Mouse (Mus musculus): Measurements from ENCODE around the gene Mettl3. TPM values are rescaled to one million over a fixed set of nuclear protein-coding genes. Genes with fewer than 3 reads are reported as not detected.

The Mettl3 gene
- 10 to 100 TPM; 73.7 to 98.8 TPM for total RNA-seq (2023)

GRCm38 (mm10) chr14:52304644-52305271 is at the start of gene Mettl3:
TSS of gene Mettl3 (minus strand) at chr14:52305128.

GRCm38 (mm10) chr14:52327910-52328812 is 23.2 kb upstream of the Mettl3 start, which contains the start of gene Sall2:
TSS of gene Sall2 (minus strand) at chr14:52328762.

GRCm38 (mm10) chr14:52278932-52279746 is 25.8 kb downstream of the Mettl3 start, which contains the start of the genes Tox4 and Rab2b:
TSS of gene Tox4 (plus strand) at chr14:52279146.
TSS of gene Rab2b (minus strand) at chr14:52279545.

GRCm38 (mm10) chr14:52257484-52258213 is 47.3 kb downstream of the Mettl3 start, which contains the start of gene Chd8:
TSS of gene Chd8 (minus strand) at chr14:52257780.

Other genes starting within 250 kb of the Mettl3 start
- 100 to 1,000 TPM; 383 to 402 TPM for gene Hnrnpc, start 201.1 kb downstream of the Mettl3 start, total RNA-seq (2023)
- gene Rpgrip1, start 194.4 kb downstream of the Mettl3 start, total RNA-seq (2023), result 10 to 100 TPM; 43.9 to 52.4 TPM
- gene Supt16, start 107.7 kb downstream of the Mettl3 start, total RNA-seq (2023), result 10 to 100 TPM; 74.7 to 77.2 TPM
- gene Chd8, start 47.3 kb downstream of the Mettl3 start, total RNA-seq (2023), result 100 to 1,000 TPM; 291 to 342 TPM
- gene Tox4, start 26.0 kb downstream of the Mettl3 start, total RNA-seq (2023), result 100 to 1,000 TPM; 110 to 120 TPM
- gene Rab2b, start 25.6 kb downstream of the Mettl3 start, total RNA-seq (2023), result 10 to 100 TPM; 16.8 to 21.7 TPM
- under 1 TPM in 1 of 2 experiments, not detected in 1; 0.09 TPM for gene Sall2, start 23.6 kb upstream of the Mettl3 start, total RNA-seq (2023)
- gene Olfr1513, start 51.3 kb upstream of the Mettl3 start, total RNA-seq (2023), result not detected
- gene Olfr1512, start 74.0 kb upstream of the Mettl3 start, total RNA-seq (2023), result not detected
- gene Olfr1511, start 92.3 kb upstream of the Mettl3 start, total RNA-seq (2023), result not detected
- gene Olfr1510, start 109.2 kb upstream of the Mettl3 start, total RNA-seq (2023), result not detected
- not detected for gene Olfr1509, start 137.9 kb upstream of the Mettl3 start, total RNA-seq (2023)
- not detected for gene Olfr1508, start 162.4 kb upstream of the Mettl3 start, total RNA-seq (2023)
- not detected for gene Olfr1507, start 190.6 kb upstream of the Mettl3 start, total RNA-seq (2023)

All from B cell, adult 67 days (primary cell).